Mouse (Mus musculus): ENCODE data around the gene Olfr312. TPM values are rescaled to one million over a fixed set of nuclear protein-coding genes. Genes with fewer than 3 reads are reported as not detected.
"Not testable (repeated sequence)": the region's sequence is repeated elsewhere in the genome, so short reads cannot be mapped to it uniquely, and the experiment has no call there.

The Olfr312 gene
- not detected for total RNA-seq (2021)

- intact Hi-C loops (cut with DNase I); DNase-seq: not testable (repeated sequence)
These were observed at the start of gene Olfr312 for GRCm38 (mm10) chr11:58828937-58829336. Olfr312 (plus strand) TSS chr11:58829237.

- intact Hi-C loops (cut with DNase I) = no loop called here
- DNase-seq = no peak
These were observed 46.5 kb upstream of the Olfr312 start, which contains the start of gene Olfr314 for GRCm38 (mm10) chr11:58782480-58783089. Olfr314 (plus strand) TSS chr11:58782952.

GRCm38 (mm10) chr11:58784182-58784581 is 44.9 kb upstream of the Olfr312 start:
- DNase-seq = no peak
- intact Hi-C loops (cut with DNase I) = no loop called here

- intact Hi-C loops (cut with DNase I) = no loop called here
- no peak for DNase-seq
These were observed 41.4 kb upstream of the Olfr312 start for GRCm38 (mm10) chr11:58787651-58788050.

- DNase-seq = no peak
- intact Hi-C loops (cut with DNase I) = no loop called here
These were observed 40.7 kb upstream of the Olfr312 start for GRCm38 (mm10) chr11:58788346-58788745.

- intact Hi-C loops (cut with DNase I) = no loop called here
- no peak for DNase-seq
These were observed 39.5 kb upstream of the Olfr312 start for GRCm38 (mm10) chr11:58789532-58789931.

GRCm38 (mm10) chr11:58790053-58790452 is 39.0 kb upstream of the Olfr312 start:
- intact Hi-C loops (cut with DNase I) = no loop called here
- DNase-seq = no peak

- DNase-seq = no peak
- intact Hi-C loops (cut with DNase I) = no loop called here
These were observed 38.4 kb upstream of the Olfr312 start for GRCm38 (mm10) chr11:58790646-58791045.

GRCm38 (mm10) chr11:58795856-58796255 is 33.2 kb upstream of the Olfr312 start:
- intact Hi-C loops (cut with DNase I) = no loop called here
- no peak for DNase-seq

GRCm38 (mm10) chr11:58796850-58797249 is 32.2 kb upstream of the Olfr312 start:
- intact Hi-C loops (cut with DNase I) = no loop called here
- DNase-seq = no peak

GRCm38 (mm10) chr11:58799747-58800146 is 29.3 kb upstream of the Olfr312 start:
- DNase-seq = no peak
- intact Hi-C loops (cut with DNase I) = no loop called here

GRCm38 (mm10) chr11:58801558-58802228 is 27.3 kb upstream of the Olfr312 start, which contains the start of gene Fam183b:
Fam183b (minus strand) TSS chr11:58801960.
- no peak for DNase-seq
- intact Hi-C loops (cut with DNase I) = no loop called here

GRCm38 (mm10) chr11:58803871-58804270 is 25.2 kb upstream of the Olfr312 start:
- intact Hi-C loops (cut with DNase I) = no loop called here
- DNase-seq = no peak

GRCm38 (mm10) chr11:58804393-58804792 is 24.6 kb upstream of the Olfr312 start:
- intact Hi-C loops (cut with DNase I) = no loop called here
- DNase-seq = no peak

GRCm38 (mm10) chr11:58812001-58812400 is 17.0 kb upstream of the Olfr312 start:
- intact Hi-C loops (cut with DNase I) = no loop called here
- no peak for DNase-seq

GRCm38 (mm10) chr11:58814700-58815099 is 14.3 kb upstream of the Olfr312 start, which contains the start of gene Olfr313:
Olfr313 (plus strand) TSS chr11:58815000.
- DNase-seq; intact Hi-C loops (cut with DNase I): not testable (repeated sequence)

- no peak for DNase-seq
- intact Hi-C loops (cut with DNase I) = no loop called here
These were observed 13.4 kb upstream of the Olfr312 start for GRCm38 (mm10) chr11:58815676-58816075.

GRCm38 (mm10) chr11:58829764-58830163 is 727 bp downstream of the Olfr312 start:
- intact Hi-C loops (cut with DNase I) = no loop called here
- no peak for DNase-seq

GRCm38 (mm10) chr11:58832541-58832940 is 3.5 kb downstream of the Olfr312 start:
- DNase-seq; intact Hi-C loops (cut with DNase I): not testable (repeated sequence)

- DNase-seq; intact Hi-C loops (cut with DNase I): not testable (repeated sequence)
These were observed 9.9 kb downstream of the Olfr312 start, which contains the start of gene Olfr311 for GRCm38 (mm10) chr11:58838951-58839350. Olfr311 (plus strand) TSS chr11:58839251.

GRCm38 (mm10) chr11:58846919-58847461 is 18.0 kb downstream of the Olfr312 start, which contains the start of gene Gm12258:
Gm12258 (plus strand) TSS chr11:58847158.
- DNase-seq = peak; percentile 80 to 81
- intact Hi-C loops (cut with DNase I) = loop anchor here (5.0 kb wide), 1 partner anchor 130 kb away; the partner anchor contains the start of gene Trim11

Measured in heart, postnatal 36 days (tissue).